Mouse (Mus musculus) stomach, postnatal 0 days (tissue): ENCODE results near the gene Zfp853.

Experiments
- CTCF ChIP-seq: IDR thresholded peaks from 2 replicates; pipeline ENCODE4 v1.5.1; 2016; ENCODE audit warnings: antibody characterized with exemption, low read depth, mild to moderate bottlenecking, moderate library complexity
- EP300 ChIP-seq: optimal IDR thresholded peaks from 2 replicates; pipeline ENCODE3; 2016; ENCODE audit warnings: antibody characterized with exemption

- TF ChIP-seq EP300 (no peak), CTCF (no peak)
Observed at GRCm38 (mm10) chr5:143255131-143255519, 38.3 kb downstream of the Zfp853 start.
